Comparison of ENCODE assay signal across 7 mouse cellular contexts in genomic region chr11:19020951-19021710, GRCm38 (mm10). TPM values are rescaled to one million over a fixed set of nuclear protein-coding genes. Genes with fewer than 3 reads are reported as not detected.
DNase-seq lines count a peak whose midpoint lies in the region; ATAC-seq and TF ChIP-seq lines count a peak whose summit lies in the region.

No protein-coding gene starts in this region.

- WGBS in liver, embryonic 13.5 days (ENCODE audit: insufficient replicate concordance): 9% methylated on average over 28 of the region's 28 CpGs

- no peak overlapping the region for H3K27ac ChIP-seq in liver, embryonic 13.5 days

- peak overlapping the region; percentile 33; the same call in 1 of the 2 replicates for H3K9ac ChIP-seq in liver, embryonic 13.5 days

- H3K4me3 ChIP-seq in E14TG2a.4 (replicated peaks; ENCODE audit: low read length): peak overlapping the region; percentile 75
- peak overlapping the region; percentile 59 for H3K4me3 ChIP-seq in liver, embryonic 13.5 days (replicated peaks)

- peaks cover 75% of the 10 kb centered on the region for H3K27me3 ChIP-seq in E14TG2a.4 (ENCODE audit: insufficient read depth, low read length)
- H3K27me3 ChIP-seq in liver, embryonic 13.5 days: peaks cover 60% of the 10 kb centered on the region

- no peaks in the 10 kb centered on the region for H3K36me3 ChIP-seq in E14TG2a.4 (ENCODE audit: insufficient read depth, low read length)
- no peaks in the 10 kb centered on the region for H3K36me3 ChIP-seq in liver, embryonic 13.5 days

- H3K9me3 ChIP-seq in E14TG2a.4 (ENCODE audit: low read length): no peaks in the 10 kb centered on the region
- H3K9me3 ChIP-seq in liver, embryonic 13.5 days (replicated peaks): no peaks in the 10 kb centered on the region

- ATAC-seq in liver, embryonic 13.5 days (ENCODE audit: low read depth): 0 out of 2 replicates have a peak, but pooled peaks have one; percentile 19
- no peak for ATAC-seq in megakaryocyte-erythroid progenitor cell, adult 5-6 weeks (replicated peaks; ENCODE audit: low FRiP score, low TSS enrichment, poor library complexity, severe bottlenecking)

- DNase-seq in 3T3-L1 (ENCODE audit: low read depth, low spot score): peak; percentile 13
- DNase-seq in embryo, embryonic 10 days (ENCODE audit: low spot score): peak; percentile 71
- DNase-seq in heart, postnatal 4 days: peak; percentile 39
- no peak for DNase-seq in liver, embryonic 13.5 days
- DNase-seq in retina, embryonic 14.5 days (ENCODE audit: low spot score): peak; percentile 64

- H3K4me1 ChIP-seq in E14TG2a.4 (replicated peaks; ENCODE audit: low read depth, low read length): peaks cover 37% of the 10 kb centered on the region
- H3K4me1 ChIP-seq in liver, embryonic 13.5 days (replicated peaks): peaks cover 27% of the 10 kb centered on the region

- H3K4me2 ChIP-seq in liver, embryonic 13.5 days: peak overlapping the region; percentile 79

- TF ChIP-seq CTCF in E14TG2a.4 (conservative IDR thresholded peaks at IDR 0.05; ENCODE audit: low read length): no peak

RNA-seq across cellular contexts. Expression of gene Meis1, which starts 2.3 kb away (rescaled TPM):
- 10 to 100 TPM; 37.8 to 41.6 TPM for total RNA-seq in heart, postnatal 4 days (2021)
- polyA plus RNA-seq in liver, embryonic 13.5 days (2015; fragmentation: Nextera tagmentation; extraction: Ambion mirVana): 10.7 and 12.6 TPM in 2 replicates
- 14.5 and 20.7 TPM in 2 replicates for total RNA-seq in megakaryocyte-erythroid progenitor cell, adult 5-6 weeks (2014; fragmentation: Nextera tagmentation)
- 19.9 and 45.5 TPM in 2 replicates for total RNA-seq in megakaryocyte-erythroid progenitor cell, adult 5-6 weeks (2017)
